Mouse (Mus musculus) ovary, postnatal 36 days (tissue): ENCODE measurements around the gene Scel.
"Not testable (repeated sequence)": the region's sequence is repeated elsewhere in the genome, so short reads cannot be mapped to it uniquely, and the experiment has no call there.

ENCODE experiments used
- DNase-seq: peaks from one replicate; pipeline ENCODE4 v3.0.0; 2022; ENCODE audit warnings: low spot score, mixed read lengths

The Scel gene

GRCm38 (mm10) chr14:103512802-103513472 lies at the start of gene Scel:
Gene Scel (plus strand): TSS chr14:103513342.
- no peak for DNase-seq

- no peak for DNase-seq
Observed at GRCm38 (mm10) chr14:103468691-103469463, 44.3 kb upstream of the Scel start.

DNA sequence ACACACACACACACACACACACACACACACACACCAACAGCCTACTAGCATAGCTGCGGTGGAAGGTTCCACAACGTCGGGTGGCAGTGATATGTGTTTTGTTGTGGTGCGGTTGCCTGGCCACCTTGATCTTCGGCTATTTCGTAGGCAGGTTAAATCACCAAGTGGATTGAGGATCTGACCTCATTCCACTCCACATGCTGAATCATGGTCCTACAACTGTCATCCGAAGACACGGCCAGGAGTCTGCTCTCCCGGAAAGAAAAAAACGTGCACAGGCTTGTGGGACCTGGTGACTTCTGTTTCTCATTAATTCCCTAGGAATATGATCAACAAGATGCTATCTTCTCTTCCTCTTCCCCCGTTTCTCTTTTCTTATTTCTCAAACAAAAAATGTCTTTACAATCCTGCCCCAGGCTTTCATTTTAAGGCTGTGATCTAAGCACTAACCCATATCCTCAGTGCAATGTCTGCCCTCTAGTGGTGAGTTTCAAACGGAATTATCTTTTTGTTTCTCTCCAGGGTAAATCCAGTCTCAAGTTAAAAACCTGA lies 43.6 kb upstream of the Scel start:
- DNase-seq, result no peak

DNA sequence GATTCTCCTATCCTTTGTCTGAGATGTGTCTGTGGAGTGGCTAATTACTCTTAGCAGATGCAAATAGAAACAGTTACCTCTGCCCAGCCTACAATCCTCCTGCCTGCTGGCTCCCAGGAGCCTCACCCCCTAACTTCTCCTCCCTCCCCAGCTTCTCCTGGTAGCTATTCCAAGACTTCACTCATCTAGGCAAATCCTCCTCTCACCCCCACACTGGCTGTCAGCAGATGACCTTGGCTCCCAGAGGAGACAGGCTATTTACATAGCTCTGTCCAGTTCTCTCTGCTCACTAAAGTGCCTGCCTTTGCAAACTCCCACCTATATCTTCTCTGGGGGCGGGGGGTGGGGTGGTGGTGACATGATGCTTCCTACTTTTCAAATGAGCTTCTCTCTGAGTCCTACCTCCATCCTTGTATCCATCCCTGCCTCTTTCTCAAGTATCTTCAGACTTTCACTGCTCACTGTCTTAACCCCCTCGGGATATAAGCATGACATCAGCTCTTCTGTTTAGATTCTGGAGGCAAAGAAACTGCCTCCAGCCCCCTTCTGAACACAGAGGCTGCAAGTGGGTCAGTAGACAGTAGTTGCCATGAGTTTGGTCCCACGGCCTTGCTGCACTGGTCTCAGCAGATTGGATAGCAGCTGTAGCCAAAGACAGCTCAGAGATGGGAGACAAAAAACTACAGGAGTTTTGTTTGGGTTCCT lies 41.9 kb upstream of the Scel start:
- peak; percentile 18 for DNase-seq

GRCm38 (mm10) chr14:103471806-103472553 lies 41.2 kb upstream of the Scel start:
- DNase-seq, result peak; percentile 24

GRCm38 (mm10) chr14:103472554-103472905 lies 40.6 kb upstream of the Scel start:
- DNase-seq, result no peak

DNA sequence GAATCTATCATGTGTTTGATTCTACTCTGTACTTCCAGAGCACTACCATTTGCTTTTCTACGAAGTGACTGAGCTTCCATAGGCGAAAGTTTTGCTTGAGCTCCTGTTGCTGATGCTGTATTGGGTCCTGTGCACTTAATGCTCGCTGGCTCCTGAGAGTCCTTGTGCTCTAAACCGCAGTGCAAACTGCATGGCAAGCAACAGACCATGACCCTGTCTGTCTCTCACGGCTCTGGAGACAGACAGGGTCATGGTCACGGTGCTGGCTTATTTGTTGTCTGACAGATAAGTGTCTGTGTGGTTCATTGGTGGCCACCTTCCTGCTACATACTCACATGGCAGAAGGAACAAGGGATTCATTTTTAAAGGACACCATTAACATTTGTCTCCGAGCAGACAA lies 37.8 kb upstream of the Scel start:
- DNase-seq, result no peak

DNA sequence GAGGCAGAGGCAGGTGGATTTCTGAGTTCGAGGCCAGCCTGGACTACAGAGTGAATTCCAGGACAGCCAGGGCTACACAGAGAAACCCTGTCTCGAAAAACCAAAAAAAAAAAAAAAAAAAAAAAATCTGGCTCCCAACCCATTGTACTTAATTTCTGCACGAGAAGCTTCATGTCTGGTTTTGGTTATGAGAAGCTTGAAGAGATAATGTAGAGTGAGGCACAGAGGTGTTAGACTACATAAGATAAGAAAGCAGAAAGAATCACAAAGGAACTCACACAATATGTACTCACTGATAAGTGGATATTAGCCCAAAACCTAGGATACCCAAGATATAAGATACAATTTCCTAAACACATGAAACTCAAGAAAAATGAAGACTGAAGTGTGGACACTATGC lies 36.9 kb upstream of the Scel start:
- not testable (repeated sequence) for DNase-seq

- no peak for DNase-seq
Observed at GRCm38 (mm10) chr14:103477281-103477680, 35.9 kb upstream of the Scel start.

DNA sequence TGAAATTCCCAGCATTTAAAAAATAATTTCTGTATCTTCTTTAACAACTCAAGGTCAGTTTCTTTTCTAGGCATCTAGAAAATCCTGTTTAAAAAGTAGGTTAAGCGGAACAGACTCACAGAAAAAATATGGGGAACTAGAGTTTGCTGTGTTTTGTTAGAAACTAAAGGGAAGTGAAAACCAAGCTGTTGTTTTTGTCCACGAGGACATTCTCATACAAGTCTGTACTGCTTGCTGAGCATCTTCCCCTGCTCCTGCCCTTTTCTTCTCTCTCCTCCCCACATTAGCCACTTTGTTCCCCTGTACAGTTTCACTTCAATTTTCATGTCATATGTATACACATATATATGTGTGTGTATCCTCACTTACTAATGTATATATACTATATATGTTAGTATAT lies 35.2 kb upstream of the Scel start:
- no peak for DNase-seq

- DNase-seq, result no peak
Observed at GRCm38 (mm10) chr14:103479446-103479845, 33.7 kb upstream of the Scel start.

GRCm38 (mm10) chr14:103481514-103481913 lies 31.6 kb upstream of the Scel start:
- DNase-seq, result no peak

DNA sequence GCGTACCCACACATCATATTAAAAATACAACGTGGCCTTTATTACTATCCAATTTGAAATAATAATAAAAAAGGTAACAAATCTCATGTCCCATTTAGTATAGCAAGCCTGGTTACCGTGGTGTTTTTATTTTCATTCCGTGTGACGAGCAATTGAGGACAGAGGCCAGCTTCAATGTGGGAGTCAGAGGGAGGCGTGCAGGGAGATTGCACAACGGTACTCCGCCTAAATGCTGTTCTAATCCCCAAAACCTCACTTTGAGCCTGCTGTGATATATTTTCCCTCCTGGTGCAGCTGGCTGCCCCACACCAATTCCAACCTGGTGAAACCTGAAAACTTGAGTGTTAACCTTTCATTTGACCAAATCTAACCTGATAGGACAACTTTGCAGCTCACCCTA lies 27.5 kb upstream of the Scel start:
- DNase-seq, result no peak

DNA sequence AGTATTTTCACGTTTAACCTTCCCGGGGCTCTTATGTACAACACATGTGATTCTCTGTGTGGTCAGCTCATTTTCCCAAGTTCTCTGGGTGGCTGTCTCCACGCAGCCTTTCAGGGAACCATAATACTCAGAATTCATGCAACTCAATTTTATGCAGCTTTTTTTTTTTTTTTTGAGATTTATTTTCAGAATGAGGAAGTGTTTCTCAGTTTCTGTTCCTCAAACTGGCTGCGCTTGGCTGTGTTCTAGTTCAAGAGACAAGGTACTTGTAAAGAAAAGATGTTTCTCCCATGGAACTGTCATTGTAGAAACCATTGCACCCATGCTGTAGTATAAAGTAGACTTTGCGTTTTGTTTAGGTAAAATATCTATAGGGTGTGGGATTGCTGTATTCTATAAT lies 26.2 kb upstream of the Scel start:
- DNase-seq, result no peak

DNA sequence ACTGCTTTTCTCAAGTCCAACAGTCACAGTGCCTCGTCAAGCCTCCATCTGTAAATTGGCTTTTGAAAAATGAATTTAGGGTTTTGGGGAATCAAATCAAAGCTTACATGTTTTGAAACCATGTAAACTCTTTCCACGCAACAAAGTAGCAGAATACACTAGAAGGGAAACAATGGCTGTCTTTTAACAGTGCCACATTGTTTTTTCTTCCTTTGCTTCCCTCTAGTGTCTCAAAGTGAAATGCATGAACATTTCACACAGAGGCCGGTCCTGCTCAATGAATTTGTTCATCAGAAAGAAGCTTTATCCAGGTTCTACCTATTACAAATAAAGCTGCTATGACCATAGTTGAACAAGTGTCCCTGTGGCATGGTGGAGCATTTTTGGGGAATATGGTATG lies 24.5 kb upstream of the Scel start:
- DNase-seq, result no peak

- DNase-seq, result no peak
Observed at GRCm38 (mm10) chr14:103498199-103498598, 14.9 kb upstream of the Scel start.

- DNase-seq, result no peak
Observed at GRCm38 (mm10) chr14:103498613-103499012, 14.5 kb upstream of the Scel start.

DNA sequence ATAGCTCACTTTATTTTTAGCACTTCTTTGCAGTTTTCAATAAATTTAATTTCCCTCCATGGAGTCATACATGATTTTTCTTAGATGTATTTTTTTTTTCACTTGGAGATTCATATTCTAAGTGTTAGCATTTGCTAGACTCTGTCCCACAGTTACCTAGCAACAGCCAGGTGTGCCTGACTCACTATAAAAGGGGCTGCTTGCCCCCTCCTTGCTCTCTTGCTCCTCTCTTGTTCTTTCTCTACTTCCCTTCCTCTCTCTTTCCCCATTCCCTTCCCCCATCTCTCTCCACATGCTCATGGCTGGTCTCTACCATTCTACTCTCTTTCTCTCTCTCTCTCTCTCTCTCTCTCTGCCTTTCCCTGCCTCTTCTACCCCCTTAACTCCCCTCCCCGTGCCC lies 14.1 kb upstream of the Scel start:
- no peak for DNase-seq

DNA sequence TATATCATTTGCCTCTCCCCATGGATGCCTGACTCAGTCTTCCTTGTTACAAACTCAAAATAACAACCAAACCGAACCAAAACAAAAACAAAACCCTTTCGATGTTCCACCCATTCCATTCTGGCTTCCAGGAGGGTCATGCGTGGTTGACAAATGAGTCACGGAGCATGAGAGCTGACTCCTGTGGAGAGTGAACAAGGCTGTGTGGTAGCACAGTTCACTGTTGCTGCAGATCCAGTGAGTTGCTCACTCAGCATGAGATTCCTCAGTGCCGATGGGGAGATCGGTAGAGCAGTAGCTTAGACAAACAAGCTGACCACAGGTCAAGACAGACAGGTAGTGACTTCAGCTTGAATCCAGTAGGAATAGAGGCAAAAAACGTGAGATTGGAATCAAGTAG lies 12.8 kb upstream of the Scel start:
- DNase-seq, result no peak

- DNase-seq, result no peak
Observed at GRCm38 (mm10) chr14:103500941-103501340, 12.2 kb upstream of the Scel start.

DNA sequence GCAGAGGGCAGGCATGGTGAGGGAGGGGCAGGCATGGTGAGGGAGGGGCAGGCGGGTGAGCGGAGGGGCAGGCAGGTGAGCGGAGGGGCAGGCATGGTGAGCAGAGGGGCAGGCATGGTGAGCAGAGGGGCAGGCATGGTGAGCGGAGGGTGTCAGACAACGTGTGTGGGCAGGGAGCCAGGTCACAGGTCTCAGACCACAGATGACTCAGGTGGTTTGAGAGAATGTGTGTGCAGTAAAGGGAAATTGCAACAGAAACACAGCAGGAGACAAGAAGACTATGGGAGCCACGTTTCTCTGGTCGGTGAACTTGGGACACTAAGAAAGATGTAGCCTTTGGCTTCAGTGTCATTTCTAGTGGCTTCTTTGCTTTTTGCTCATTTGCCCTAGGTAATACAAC lies 8.6 kb upstream of the Scel start:
- DNase-seq, result no peak

DNA sequence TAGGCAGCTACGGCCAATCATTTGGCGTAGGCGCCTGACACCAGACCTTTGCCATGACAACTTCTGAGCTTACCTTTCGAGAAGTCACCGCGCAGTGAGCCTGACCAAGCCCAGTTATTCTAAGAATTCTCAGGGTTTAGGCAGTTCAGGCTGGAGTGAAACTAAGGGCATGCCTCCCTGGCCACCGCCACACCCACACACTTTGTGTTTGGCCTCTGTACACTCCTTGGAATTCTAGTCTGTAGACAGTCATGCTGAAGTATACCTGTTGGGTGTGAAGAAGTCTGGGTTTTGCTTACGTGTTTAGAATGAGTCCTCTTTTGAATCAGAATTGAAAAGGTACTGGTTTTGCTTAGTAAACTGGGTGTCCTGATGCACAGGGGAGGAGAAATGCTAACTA lies 3.6 kb upstream of the Scel start:
- no peak for DNase-seq
